Mouse (Mus musculus) olfactory bulb, adult 2 months (tissue): ENCODE data around the gene Trim10. TPM values are rescaled to one million over a fixed set of nuclear protein-coding genes. Genes with fewer than 3 reads are reported as not detected.

Experiments
- H3K27ac ChIP-seq: fragments of 200-500 bp; 2 replicates; pipeline ENCODE4 v1.5.1; 2012; ENCODE audit warnings: low read depth, low read length; ENCODE audit not compliant: insufficient read depth
- H3K4me1 ChIP-seq: fragments of 200-500 bp; 2 replicates; pipeline ENCODE4 v1.6.1; 2012; ENCODE audit warnings: low read length; ENCODE audit not compliant: control insufficient read depth, insufficient read depth
- H3K4me3 ChIP-seq: fragments of 200-500 bp; 2 replicates; pipeline ENCODE4 v1.5.1; 2012; ENCODE audit warnings: mild to moderate bottlenecking, low read depth, low read length, moderate library complexity; ENCODE audit not compliant: insufficient read depth
- CTCF ChIP-seq: fragments of 200-500 bp; IDR thresholded peaks from 2 replicates; pipeline ENCODE4 v1.5.1; 2012; ENCODE audit warnings: low read depth, mild to moderate bottlenecking, low read length, moderate library complexity; ENCODE audit not compliant: insufficient read depth
- POLR2A ChIP-seq: fragments of 200-500 bp; IDR thresholded peaks from 2 replicates; pipeline ENCODE4 v1.6.1; 2012; ENCODE audit warnings: mild to moderate bottlenecking, low read depth, low read length, moderate library complexity; ENCODE audit not compliant: insufficient read depth
- WGBS: fragments of 180-500 bp; shearing (Covaris S2); methylation state at CpG from one replicate; pipeline ENCODE4 v1.1.7; 2018; 5-methylcytosine and 5-hydroxymethylcytosine counted together
- polyA plus RNA-seq: library from polyadenylated mRNA; stranded (reverse); fragments of >200 nt; gene quantifications from 2 replicates; pipeline ENCODE4 v1.2.4, GENCODE M21; 2012; ENCODE audit warnings: low replicate concordance; ENCODE audit not compliant: missing spikeins, insufficient read depth, insufficient read length

The Trim10 gene
- polyA plus RNA-seq, 1 experiment, result not detected

DNA sequence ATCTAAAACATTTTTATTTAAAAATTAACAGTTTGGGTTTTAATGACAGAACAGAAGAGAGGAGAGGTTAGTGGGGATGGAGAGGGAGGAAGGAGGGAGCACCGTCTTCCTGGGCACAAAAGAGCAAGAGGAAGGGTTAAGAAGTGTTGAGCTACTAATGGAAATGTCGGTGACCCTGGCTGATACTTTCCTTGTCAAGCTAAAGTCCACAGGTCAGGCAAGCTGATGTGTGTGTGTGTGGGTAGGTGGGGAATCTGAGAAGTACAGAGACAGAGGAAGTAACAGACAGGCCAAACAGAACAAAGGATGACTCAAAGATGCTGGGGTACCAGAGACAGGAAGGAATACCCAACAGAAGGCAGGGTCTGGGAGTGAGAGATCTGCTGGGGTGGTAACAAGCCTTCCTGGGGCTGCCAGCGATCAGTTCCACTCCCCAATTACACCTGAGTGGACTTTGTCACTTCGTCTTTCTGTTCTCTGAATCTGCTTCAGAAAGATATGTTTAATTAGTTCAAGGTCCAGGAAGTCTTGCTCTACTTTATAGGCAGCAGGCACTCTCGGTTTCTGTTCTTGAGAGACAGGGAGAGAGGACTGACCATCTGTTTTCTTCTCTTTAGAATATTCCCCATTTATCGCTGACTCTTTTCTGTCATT is 28.3 kb downstream of the Trim10 start, which contains the start of gene Trim31:
TSS of gene Trim31 (plus strand) at position 567 of the 654 bp plus-strand sequence.
- WGBS, result 85% methylated on average over 6 of the region's 6 CpGs
- H3K4me1 ChIP-seq, result peaks cover 3% of the 10 kb centered on the region
- H3K27ac ChIP-seq, result no peak within 1 kb of the TSS
- H3K4me3 ChIP-seq, result no peak within 1 kb of the TSS
- TF ChIP-seq POLR2A (no peak), CTCF (no peak)

DNA sequence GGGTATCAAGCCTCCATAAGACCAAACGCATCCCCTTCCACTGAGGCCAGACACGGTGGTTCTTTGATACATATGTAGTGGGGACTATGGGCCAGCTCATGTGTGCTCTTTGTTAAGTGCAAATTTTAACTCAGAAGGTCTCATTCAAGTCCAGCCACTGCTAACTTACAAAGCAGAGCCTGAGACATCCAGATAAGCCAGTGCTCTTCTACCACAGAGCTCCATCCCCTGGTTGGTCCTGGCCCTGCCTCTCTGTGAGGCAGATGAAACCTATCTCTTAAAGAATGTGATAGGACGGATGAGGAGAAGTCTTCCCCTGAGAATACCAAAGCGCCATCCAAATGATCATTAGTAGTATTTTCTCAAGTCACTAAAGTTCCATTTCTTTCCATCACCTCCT is 30.0 kb downstream of the Trim10 start:
- whole genome bisulfite sequencing, result 84% methylated on average over 4 of the region's 4 CpGs
- Histone ChIP-seq H3K27ac (no peak overlapping the region), H3K4me1 (peaks cover 3% of the 10 kb centered on the region), H3K4me3 (no peak overlapping the region)
- TF ChIP-seq POLR2A (no peak), CTCF (no peak)

DNA sequence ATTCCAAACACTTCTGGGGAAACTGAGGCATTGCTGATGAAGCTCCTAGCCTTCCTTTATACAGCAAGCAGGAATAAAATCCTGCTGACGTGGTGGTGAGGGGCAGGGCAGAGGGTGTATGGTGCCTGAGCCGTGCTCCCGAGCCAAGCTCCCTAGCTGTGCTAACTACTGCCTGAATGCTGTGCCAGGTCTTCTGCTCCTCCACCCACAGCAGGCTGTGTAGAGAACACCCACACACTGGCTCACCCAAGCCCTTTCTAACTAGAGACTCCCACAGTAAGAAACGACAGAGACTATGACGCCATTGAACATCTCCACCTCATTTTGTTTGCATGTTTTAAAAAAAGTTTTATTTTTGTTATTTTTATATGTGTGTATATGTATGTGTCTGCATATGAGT is 30.6 kb downstream of the Trim10 start:
- Histone ChIP-seq H3K4me1 (peaks cover 3% of the 10 kb centered on the region), H3K4me3 (no peak overlapping the region), H3K27ac (no peak overlapping the region)
- 29% methylated on average over 5 of the region's 5 CpGs for WGBS
- TF ChIP-seq POLR2A, result no peak
- no peak for TF ChIP-seq CTCF

DNA sequence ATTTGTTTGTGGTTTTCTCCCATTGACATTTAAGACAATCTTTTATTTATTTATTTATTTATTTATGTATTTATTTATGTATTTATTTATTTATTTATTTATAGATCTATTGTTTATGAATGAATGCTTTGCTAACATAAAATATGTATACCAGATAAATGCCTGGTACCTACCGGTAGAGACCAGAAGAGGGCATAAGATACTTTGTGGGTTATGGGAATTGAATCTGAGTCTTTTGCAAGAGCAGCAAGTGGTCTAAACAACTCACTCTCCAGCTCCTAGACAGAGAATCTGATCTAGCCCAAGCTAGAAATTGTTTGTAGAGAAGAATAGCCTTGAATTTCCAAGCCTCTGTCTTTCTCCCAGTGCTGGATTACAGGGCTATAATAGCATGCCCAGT is 31.3 kb downstream of the Trim10 start:
- no peak overlapping the region for H3K27ac ChIP-seq
- WGBS, result 41% methylated on average over 1 of the region's 1 CpGs
- H3K4me1 ChIP-seq, result peaks cover 3% of the 10 kb centered on the region
- TF ChIP-seq CTCF (no peak), POLR2A (no peak)
- no peak overlapping the region for H3K4me3 ChIP-seq

DNA sequence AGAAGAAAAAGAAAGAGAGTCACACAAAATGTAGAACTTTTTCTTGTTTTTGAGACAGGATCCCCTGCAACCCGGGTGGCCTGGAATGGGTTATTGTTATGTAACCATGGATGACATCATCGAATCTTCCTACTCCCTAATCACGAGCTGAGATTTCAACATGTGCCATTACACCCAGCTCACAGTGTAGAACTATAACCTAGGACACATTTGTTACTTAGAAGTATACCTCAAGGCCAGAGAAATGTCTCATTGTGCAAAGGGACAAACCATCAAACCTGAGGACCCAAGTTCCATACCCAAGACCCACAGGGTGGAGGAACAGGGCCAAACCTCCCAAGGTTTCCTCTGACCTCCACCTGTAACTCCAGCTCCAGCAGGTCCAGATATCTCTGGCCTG is 34.3 kb downstream of the Trim10 start:
- peaks cover 3% of the 10 kb centered on the region for H3K4me1 ChIP-seq
- WGBS, result 53% methylated on average over 3 of the region's 3 CpGs
- TF ChIP-seq POLR2A (no peak), CTCF (no peak)
- H3K27ac ChIP-seq, result no peak overlapping the region
- H3K4me3 ChIP-seq, result no peak overlapping the region

DNA sequence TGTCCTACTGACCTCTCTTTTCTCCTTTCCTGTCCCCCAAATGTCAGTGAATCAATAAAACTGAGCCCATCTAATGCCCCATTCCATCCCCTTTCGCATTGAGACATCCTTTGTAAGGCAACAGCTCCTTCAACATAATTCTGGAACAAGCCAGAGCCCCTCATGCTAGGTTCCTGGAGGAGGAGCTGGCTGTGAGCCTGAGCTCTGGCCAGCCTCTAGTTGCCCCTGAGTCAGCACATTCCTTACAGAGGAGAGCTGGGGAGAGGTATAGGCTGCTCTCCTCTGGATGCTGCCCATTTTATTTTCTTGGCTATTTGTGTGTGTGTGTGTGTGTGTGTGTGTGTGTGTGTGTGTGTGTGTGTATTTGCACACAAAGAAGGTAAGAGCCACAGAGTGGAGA is 38.9 kb downstream of the Trim10 start:
- H3K4me3 ChIP-seq, result no peak overlapping the region
- H3K27ac ChIP-seq, result no peak overlapping the region
- TF ChIP-seq POLR2A, result no peak
- no peak for TF ChIP-seq CTCF
- 48% methylated on average over 1 of the region's 1 CpGs for WGBS
- no peaks in the 10 kb centered on the region for H3K4me1 ChIP-seq

DNA sequence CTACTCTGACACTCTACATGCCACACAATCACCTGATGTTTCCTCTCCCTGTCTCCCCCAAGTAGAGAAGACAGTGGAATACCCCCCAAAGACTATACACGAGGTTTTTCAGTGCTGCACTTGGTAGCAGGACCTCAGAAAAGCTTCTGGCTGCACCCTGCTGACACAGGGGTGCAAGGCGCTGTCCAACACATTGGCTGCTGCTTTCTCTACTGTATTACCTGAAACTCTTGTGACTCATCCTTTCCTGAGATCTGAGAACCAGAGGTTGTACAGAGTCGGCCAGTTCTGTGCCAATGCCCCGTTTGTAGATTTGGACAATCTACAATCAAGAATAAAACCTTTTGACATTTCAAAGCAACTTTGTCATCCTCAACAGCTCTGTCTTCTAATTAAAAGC is 40.4 kb downstream of the Trim10 start:
- Histone ChIP-seq H3K4me3 (no peak overlapping the region), H3K4me1 (no peaks in the 10 kb centered on the region), H3K27ac (no peak overlapping the region)
- WGBS, result 63% methylated on average over 4 of the region's 4 CpGs
- TF ChIP-seq POLR2A (no peak), CTCF (no peak)

DNA sequence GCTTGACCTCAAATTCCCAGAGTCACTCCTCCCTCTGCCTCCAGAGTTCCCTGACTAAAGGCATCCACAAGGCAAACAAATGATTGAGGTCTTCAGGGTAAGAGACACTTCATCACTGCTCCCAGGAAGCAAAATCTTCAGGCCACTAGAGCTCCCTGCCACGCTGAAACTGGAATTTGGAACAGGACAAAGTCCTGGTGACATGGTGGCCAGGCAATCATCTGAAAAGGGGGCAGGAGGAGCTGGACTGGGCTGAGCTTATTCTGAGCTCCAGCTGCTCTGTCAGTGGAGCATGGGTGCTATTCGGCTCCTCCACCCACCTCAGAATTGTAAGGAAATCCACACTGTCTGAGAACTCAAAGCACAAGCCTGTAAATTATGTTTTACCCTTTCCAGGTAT is 42.7 kb downstream of the Trim10 start:
- TF ChIP-seq POLR2A (no peak), CTCF (no peak)
- Histone ChIP-seq H3K4me1 (no peaks in the 10 kb centered on the region), H3K4me3 (no peak overlapping the region), H3K27ac (no peak overlapping the region)
- 83% methylated on average over 2 of the region's 2 CpGs for WGBS

DNA sequence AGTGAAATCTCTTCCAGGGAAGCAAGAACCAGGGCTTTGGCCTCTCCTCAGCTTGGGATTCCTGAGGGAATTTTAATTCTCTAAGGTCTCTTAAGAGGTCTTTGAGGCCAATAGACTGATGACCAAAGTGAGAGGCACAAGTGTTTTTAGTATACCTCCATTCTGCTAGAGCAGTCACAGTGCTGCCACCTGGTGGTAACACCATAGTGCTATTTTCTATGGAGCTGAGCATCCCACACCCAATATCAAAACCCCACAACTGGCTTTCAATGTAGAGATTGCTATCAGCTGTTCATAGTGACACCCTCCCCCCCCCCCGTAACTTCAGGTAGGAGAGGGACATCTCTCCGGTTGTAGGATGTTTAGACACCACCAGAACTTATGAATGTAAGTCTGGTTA is 44.7 kb downstream of the Trim10 start:
- no peak overlapping the region for H3K4me3 ChIP-seq
- TF ChIP-seq POLR2A, result no peak
- TF ChIP-seq CTCF, result no peak
- H3K4me1 ChIP-seq, result no peaks in the 10 kb centered on the region
- 6% methylated on average over 2 of the region's 2 CpGs for WGBS
- no peak overlapping the region for H3K27ac ChIP-seq

DNA sequence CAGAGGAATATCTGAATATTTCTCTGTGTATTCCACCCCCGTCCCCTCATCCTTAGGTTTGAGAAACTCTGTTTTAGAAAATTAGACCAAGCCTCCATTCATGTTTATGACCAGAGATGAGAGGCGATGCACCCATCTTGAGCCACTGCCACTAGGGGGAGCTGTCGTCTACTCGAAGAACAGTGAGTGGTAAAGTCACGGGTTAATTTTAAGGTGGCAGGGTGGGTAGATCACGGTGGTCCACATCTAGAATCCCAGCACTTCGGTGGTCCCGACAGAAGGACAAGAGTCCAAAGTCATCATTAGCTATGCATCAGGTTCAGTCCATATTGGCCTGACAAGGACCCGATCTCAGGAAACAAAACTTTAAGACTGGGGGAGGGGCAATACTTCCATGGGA is 45.7 kb downstream of the Trim10 start:
- WGBS, result 14% methylated on average over 9 of the region's 9 CpGs
- Histone ChIP-seq H3K4me3 (no peak overlapping the region), H3K4me1 (no peaks in the 10 kb centered on the region), H3K27ac (no peak overlapping the region)
- TF ChIP-seq POLR2A (no peak), CTCF (peak; percentile 41; the same call in 1 of the 2 replicates)
